Mouse (Mus musculus) embryo, embryonic 11.5 days (tissue): ENCODE results near the gene Homer1.

ENCODE experiments used
- DNase-seq: peaks from one replicate; pipeline ENCODE4 v3.0.0-alpha.2; 2012; ENCODE audit warnings: low read depth, low spot score

Gene Homer1

GRCm38 (mm10) chr13:93299316-93299715 is at the start of gene Homer1:
Gene Homer1, plus strand, starts transcription at chr13:93299635.
- DNase-seq = no peak

- no peak for DNase-seq
These were observed 47.7 kb upstream of the Homer1 start for GRCm38 (mm10) chr13:93251732-93252131.

GRCm38 (mm10) chr13:93252175-93252574 is 47.3 kb upstream of the Homer1 start:
- DNase-seq = no peak

GRCm38 (mm10) chr13:93252941-93253340 is 46.5 kb upstream of the Homer1 start:
- DNase-seq = no peak

- no peak for DNase-seq
These were observed 32.3 kb upstream of the Homer1 start for GRCm38 (mm10) chr13:93267151-93267550.

GRCm38 (mm10) chr13:93300581-93300980 is 1.1 kb downstream of the Homer1 start:
- DNase-seq = no peak

- DNase-seq = no peak
These were observed 1.6 kb downstream of the Homer1 start for GRCm38 (mm10) chr13:93301060-93301459.

GRCm38 (mm10) chr13:93302846-93303562 is 3.6 kb downstream of the Homer1 start:
- no peak for DNase-seq

- peak; percentile 92 for DNase-seq
These were observed 4.3 kb downstream of the Homer1 start for GRCm38 (mm10) chr13:93303563-93304250.

GRCm38 (mm10) chr13:93304251-93305001 is 5.0 kb downstream of the Homer1 start:
- peak; percentile 55 for DNase-seq

- no peak for DNase-seq
These were observed 5.7 kb downstream of the Homer1 start for GRCm38 (mm10) chr13:93305149-93305548.

GRCm38 (mm10) chr13:93305636-93306035 is 6.2 kb downstream of the Homer1 start:
- no peak for DNase-seq

- no peak for DNase-seq
These were observed 7.1 kb downstream of the Homer1 start for GRCm38 (mm10) chr13:93306545-93306944.

GRCm38 (mm10) chr13:93307700-93308099 is 8.3 kb downstream of the Homer1 start:
- DNase-seq = no peak

GRCm38 (mm10) chr13:93309295-93309694 is 9.9 kb downstream of the Homer1 start:
- no peak for DNase-seq

- DNase-seq = no peak
These were observed 13.1 kb downstream of the Homer1 start for GRCm38 (mm10) chr13:93312518-93312917.

GRCm38 (mm10) chr13:93314322-93314721 is 14.9 kb downstream of the Homer1 start:
- DNase-seq = no peak

GRCm38 (mm10) chr13:93320089-93320488 is 20.7 kb downstream of the Homer1 start:
- no peak for DNase-seq

- no peak for DNase-seq
These were observed 26.9 kb downstream of the Homer1 start for GRCm38 (mm10) chr13:93326326-93326725.

GRCm38 (mm10) chr13:93331721-93332120 is 32.3 kb downstream of the Homer1 start:
- DNase-seq = no peak

- DNase-seq = no peak
These were observed 33.1 kb downstream of the Homer1 start for GRCm38 (mm10) chr13:93332491-93332890.

GRCm38 (mm10) chr13:93335337-93335736 is 35.9 kb downstream of the Homer1 start:
- no peak for DNase-seq
